Mouse (Mus musculus) embryonic facial prominence, embryonic 15.5 days (tissue): ENCODE measurements around the gene Mcemp1. TPM values are rescaled to one million over a fixed set of nuclear protein-coding genes. Genes with fewer than 3 reads are reported as not detected.

Experiments used
- ATAC-seq: fragments of 200-750 bp; cut with Nextera tagmentation; 2 replicates; pipeline ENCODE4 v1.8.0; 2017; ENCODE audit warnings: low read depth, moderate TSS enrichment; ENCODE audit not compliant: insufficient number of reproducible peaks, low FRiP score, low TSS enrichment
- H3K27ac ChIP-seq: fragments of 300-500 bp; sonication (generic); replicated peaks from 2 replicates; pipeline ENCODE4 v1.5.1; 2015; ENCODE audit warnings: mild to moderate bottlenecking, inconsistent platforms
- H3K27me3 ChIP-seq: fragments of 300-500 bp; sonication (generic); 2 replicates; pipeline ENCODE4 v1.6.1; 2015; ENCODE audit warnings: inconsistent platforms
- H3K36me3 ChIP-seq: fragments of 300-500 bp; sonication (generic); 2 replicates; pipeline ENCODE4 v1.6.1; 2015; ENCODE audit warnings: mild to moderate bottlenecking, inconsistent platforms
- H3K4me1 ChIP-seq: fragments of 300-500 bp; sonication (generic); 2 replicates; pipeline ENCODE4 v1.6.1; 2015; ENCODE audit warnings: inconsistent platforms
- H3K4me2 ChIP-seq: fragments of 300-500 bp; sonication (generic); replicated peaks from 2 replicates; pipeline ENCODE4 v1.6.1; 2015; ENCODE audit warnings: mild to moderate bottlenecking, inconsistent platforms
- H3K4me3 ChIP-seq: fragments of 300-500 bp; sonication (generic); replicated peaks from 2 replicates; pipeline ENCODE4 v1.5.1; 2015; ENCODE audit warnings: mild to moderate bottlenecking, inconsistent platforms
- H3K9ac ChIP-seq: fragments of 300-500 bp; sonication (generic); 2 replicates; pipeline ENCODE4 v1.6.1; 2015; ENCODE audit warnings: inconsistent platforms
- H3K9me3 ChIP-seq: fragments of 300-500 bp; sonication (generic); replicated peaks from 2 replicates; pipeline ENCODE4 v1.6.1; 2016; ENCODE audit warnings: inconsistent platforms
- WGBS: fragments of 180-500 bp; shearing (Covaris S2); methylation state at CpG from one replicate; pipeline ENCODE4 v1.1.7; 2015; 5-methylcytosine and 5-hydroxymethylcytosine counted together
- polyA plus RNA-seq: library from polyadenylated mRNA; unstranded; fragments of >200 nt; fragmentation: Nextera tagmentation; extraction: Ambion mirVana; gene quantifications from 2 replicates; pipeline ENCODE4 v1.2.1, GENCODE M21; 2015

Mcemp1 gene
- polyA plus RNA-seq, 1 experiment from 2014 or later = 0.28 TPM

GRCm38 (mm10) chr8:3690774-3691173 lies 25.2 kb downstream of the Mcemp1 start:
- no peak for ATAC-seq
- Histone ChIP-seq H3K9ac (no peak overlapping the region), H3K4me3 (no peak overlapping the region), H3K4me1 (no peaks in the 10 kb centered on the region), H3K9me3 (no peaks in the 10 kb centered on the region), H3K27me3 (no peaks in the 10 kb centered on the region), H3K4me2 (no peak overlapping the region), H3K27ac (no peak overlapping the region), H3K36me3 (no peaks in the 10 kb centered on the region)
- 70% methylated on average over 3 of the region's 3 CpGs for WGBS

- Histone ChIP-seq H3K4me2 (no peak within 1 kb of the TSS), H3K9me3 (no peaks in the 10 kb centered on the region), H3K9ac (no peak within 1 kb of the TSS), H3K4me3 (no peak within 1 kb of the TSS), H3K36me3 (no peaks in the 10 kb centered on the region), H3K27ac (no peak within 1 kb of the TSS), H3K4me1 (no peaks in the 10 kb centered on the region), H3K27me3 (no peaks in the 10 kb centered on the region)
- WGBS = 78% methylated on average over 3 of the region's 3 CpGs
- no peak for ATAC-seq
These were observed 28.6 kb downstream of the Mcemp1 start, which contains the start of gene Fcer2a for GRCm38 (mm10) chr8:3694121-3694520. Fcer2a (minus strand) TSS chr8:3694175.

GRCm38 (mm10) chr8:3701491-3701890 lies 35.9 kb downstream of the Mcemp1 start:
- WGBS = 97% methylated on average over 1 of the region's 1 CpGs
- H3K4me2 ChIP-seq = no peak overlapping the region
- no peaks in the 10 kb centered on the region for H3K4me1 ChIP-seq
- H3K9ac ChIP-seq = no peak overlapping the region
- no peak overlapping the region for H3K4me3 ChIP-seq
- no peaks in the 10 kb centered on the region for H3K36me3 ChIP-seq
- no peak for ATAC-seq
- no peaks in the 10 kb centered on the region for H3K27me3 ChIP-seq
- no peak overlapping the region for H3K27ac ChIP-seq
- H3K9me3 ChIP-seq = no peaks in the 10 kb centered on the region

- no peak for ATAC-seq
- Histone ChIP-seq H3K4me1 (no peaks in the 10 kb centered on the region), H3K27ac (no peak overlapping the region), H3K4me3 (no peak overlapping the region), H3K27me3 (no peaks in the 10 kb centered on the region), H3K9ac (no peak overlapping the region), H3K36me3 (no peaks in the 10 kb centered on the region), H3K9me3 (no peaks in the 10 kb centered on the region), H3K4me2 (no peak overlapping the region)
- 59% methylated on average over 4 of the region's 4 CpGs for WGBS
These were observed 40.2 kb downstream of the Mcemp1 start for GRCm38 (mm10) chr8:3705711-3706110.

GRCm38 (mm10) chr8:3707611-3708010 lies 42.1 kb downstream of the Mcemp1 start:
- Histone ChIP-seq H3K4me2 (no peak overlapping the region), H3K4me1 (no peaks in the 10 kb centered on the region), H3K36me3 (no peaks in the 10 kb centered on the region), H3K4me3 (no peak overlapping the region), H3K9ac (no peak overlapping the region), H3K27ac (no peak overlapping the region), H3K9me3 (no peaks in the 10 kb centered on the region), H3K27me3 (no peaks in the 10 kb centered on the region)
- no peak for ATAC-seq
- WGBS = 51% methylated on average over 7 of the region's 7 CpGs

GRCm38 (mm10) chr8:3710312-3710711 lies 44.8 kb downstream of the Mcemp1 start:
- H3K36me3 ChIP-seq = no peaks in the 10 kb centered on the region
- H3K27me3 ChIP-seq = no peaks in the 10 kb centered on the region
- no peaks in the 10 kb centered on the region for H3K9me3 ChIP-seq
- no peak overlapping the region for H3K9ac ChIP-seq
- 74% methylated on average over 3 of the region's 3 CpGs for WGBS
- no peak overlapping the region for H3K27ac ChIP-seq
- no peak for ATAC-seq
- no peaks in the 10 kb centered on the region for H3K4me1 ChIP-seq
- H3K4me2 ChIP-seq = no peak overlapping the region
- H3K4me3 ChIP-seq = no peak overlapping the region

GRCm38 (mm10) chr8:3711646-3712045 lies 46.1 kb downstream of the Mcemp1 start:
- Histone ChIP-seq H3K4me3 (no peak overlapping the region), H3K4me1 (no peaks in the 10 kb centered on the region), H3K27me3 (no peaks in the 10 kb centered on the region), H3K27ac (no peak overlapping the region), H3K9me3 (no peaks in the 10 kb centered on the region), H3K36me3 (no peaks in the 10 kb centered on the region), H3K4me2 (no peak overlapping the region), H3K9ac (no peak overlapping the region)
- no peak for ATAC-seq
- 49% methylated on average over 2 of the region's 2 CpGs for WGBS

- H3K9me3 ChIP-seq = no peaks in the 10 kb centered on the region
- H3K9ac ChIP-seq = no peak overlapping the region
- no peak overlapping the region for H3K4me3 ChIP-seq
- ATAC-seq = no peak
- WGBS = 80% methylated on average over 12 of the region's 12 CpGs
- H3K27me3 ChIP-seq = no peaks in the 10 kb centered on the region
- H3K36me3 ChIP-seq = no peaks in the 10 kb centered on the region
- no peaks in the 10 kb centered on the region for H3K4me1 ChIP-seq
- no peak overlapping the region for H3K27ac ChIP-seq
- no peak overlapping the region for H3K4me2 ChIP-seq
These were observed 51.9 kb downstream of the Mcemp1 start for GRCm38 (mm10) chr8:3717321-3717954.

GRCm38 (mm10) chr8:3718559-3718958 lies 53.0 kb downstream of the Mcemp1 start:
- no peak overlapping the region for H3K4me2 ChIP-seq
- no peak overlapping the region for H3K4me3 ChIP-seq
- WGBS = 14% methylated on average over 14 of the region's 14 CpGs
- H3K27ac ChIP-seq = no peak overlapping the region
- no peaks in the 10 kb centered on the region for H3K9me3 ChIP-seq
- no peaks in the 10 kb centered on the region for H3K4me1 ChIP-seq
- no peak overlapping the region for H3K9ac ChIP-seq
- no peaks in the 10 kb centered on the region for H3K36me3 ChIP-seq
- H3K27me3 ChIP-seq = no peaks in the 10 kb centered on the region
- ATAC-seq = no peak

Other genes with a start within 250 kb of the Mcemp1 start
- gene Pex11g, start 198.1 kb upstream of the Mcemp1 start, polyA plus RNA-seq = 5.9 and 9.7 TPM in 2 replicates
- gene Tex45, start 194.9 kb upstream of the Mcemp1 start, polyA plus RNA-seq = not detected in 2 replicates
- gene Zfp358, start 172.6 kb upstream of the Mcemp1 start, polyA plus RNA-seq = 48.6 and 53.1 TPM in 2 replicates
- 55.4 and 65.7 TPM in 2 replicates for gene Mcoln1, start 165.3 kb upstream of the Mcemp1 start, polyA plus RNA-seq
- 23.8 and 24.3 TPM in 2 replicates for gene Pnpla6, start 150.4 kb upstream of the Mcemp1 start, polyA plus RNA-seq
- 0.51 and 0.53 TPM in 2 replicates for gene C330021F23Rik, start 97.8 kb upstream of the Mcemp1 start, polyA plus RNA-seq
- gene Camsap3, start 78.5 kb upstream of the Mcemp1 start, polyA plus RNA-seq = 15.4 and 16.7 TPM in 2 replicates
- gene Xab2, start 44.4 kb upstream of the Mcemp1 start, polyA plus RNA-seq = 53.7 and 55.7 TPM in 2 replicates
- 103 and 116 TPM in 2 replicates for gene Pet100, start 44.2 kb upstream of the Mcemp1 start, polyA plus RNA-seq
- 0.11 and 0.43 TPM in 2 replicates for gene Pcp2, start 40.2 kb upstream of the Mcemp1 start, polyA plus RNA-seq
- gene Stxbp2, start 34.8 kb upstream of the Mcemp1 start, polyA plus RNA-seq = 48.4 and 56.0 TPM in 2 replicates
- gene Retn, start 10.0 kb upstream of the Mcemp1 start, polyA plus RNA-seq = not detected in 2 replicates
- gene Fcor, start 6.6 kb downstream of the Mcemp1 start, polyA plus RNA-seq = 8.1 and 10.7 TPM in 2 replicates
- gene Trappc5, start 10.5 kb downstream of the Mcemp1 start, polyA plus RNA-seq = 38.8 and 40.6 TPM in 2 replicates
- 0.16 and 0.26 TPM in 2 replicates for gene Fcer2a, start 28.4 kb downstream of the Mcemp1 start, polyA plus RNA-seq
- not detected in 2 replicates for gene Clec4g, start 54.9 kb downstream of the Mcemp1 start, polyA plus RNA-seq
- 0.22 and 0.61 TPM in 2 replicates for gene Cd209a, start 83.2 kb downstream of the Mcemp1 start, polyA plus RNA-seq
- not detected in 2 replicates for gene Cd209e, start 188.6 kb downstream of the Mcemp1 start, polyA plus RNA-seq
- not detected in 2 replicates for gene Cd209d, start 212.8 kb downstream of the Mcemp1 start, polyA plus RNA-seq